Mouse (Mus musculus) brain, embryonic 14.5 days (tissue): Measurements from ENCODE around the gene Pigm. TPM values are rescaled to one million over a fixed set of nuclear protein-coding genes. Genes with fewer than 3 reads are reported as not detected.

Source experiments
- DNase-seq: peaks from one replicate; pipeline ENCODE4 v3.0.0-alpha.2; 2011; ENCODE audit warnings: low read depth
- CTCF ChIP-seq: fragments of 200-500 bp; IDR thresholded peaks from 2 replicates; pipeline ENCODE4 v1.5.1; 2012; ENCODE audit warnings: inconsistent platforms, mild to moderate bottlenecking, moderate library complexity, borderline replicate concordance; ENCODE audit not compliant: insufficient read depth, insufficient read length; ENCODE audit errors: extremely low read depth
- POLR2A ChIP-seq: fragments of 200-500 bp; IDR thresholded peaks from 2 replicates; pipeline ENCODE4 v1.6.1; 2012; ENCODE audit warnings: mild to moderate bottlenecking, inconsistent platforms, borderline replicate concordance; ENCODE audit not compliant: poor library complexity, insufficient read depth, insufficient read length, severe bottlenecking; ENCODE audit errors: extremely low read depth
- polyA plus RNA-seq: library from polyadenylated mRNA; depleted of rRNA; stranded (reverse); fragments of >200 nt; gene quantifications from 2 replicates; pipeline ENCODE4 v1.2.3, GENCODE M21; 2012; rRNA removed

The Pigm gene
- 9.4 and 9.8 TPM in 2 replicates for polyA plus RNA-seq

- TF ChIP-seq POLR2A (no peak; the same call in 1 of the 2 replicates), CTCF (no peak)
- peak; percentile 99 for DNase-seq
These were observed at the start of gene Pigm for GRCm38 (mm10) chr1:172376198-172376667. TSS of gene Pigm (plus strand) at chr1:172376546.

- DNase-seq = no peak
- no peak for TF ChIP-seq POLR2A
- TF ChIP-seq CTCF = peak; percentile 38; the same call in 1 of the 2 replicates
These were observed 49.7 kb upstream of the Pigm start for GRCm38 (mm10) chr1:172326684-172327083.

GRCm38 (mm10) chr1:172327206-172328001 is 48.9 kb upstream of the Pigm start:
- TF ChIP-seq POLR2A (no peak), CTCF (no peak)
- no peak for DNase-seq

- TF ChIP-seq POLR2A = no peak
- no peak for TF ChIP-seq CTCF
- no peak for DNase-seq
These were observed 48.3 kb upstream of the Pigm start for GRCm38 (mm10) chr1:172328041-172328440.

- TF ChIP-seq POLR2A = no peak
- TF ChIP-seq CTCF = no peak
- no peak for DNase-seq
These were observed 47.9 kb upstream of the Pigm start for GRCm38 (mm10) chr1:172328461-172328860.

GRCm38 (mm10) chr1:172329131-172329530 is 47.2 kb upstream of the Pigm start, which contains the start of gene Kcnj9:
TSS of gene Kcnj9 (minus strand) at chr1:172329318.
- DNase-seq = peak; percentile 93
- TF ChIP-seq CTCF = no peak
- TF ChIP-seq POLR2A = no peak

GRCm38 (mm10) chr1:172329616-172330015 is 46.7 kb upstream of the Pigm start:
- TF ChIP-seq POLR2A = no peak
- no peak for TF ChIP-seq CTCF
- no peak for DNase-seq

GRCm38 (mm10) chr1:172331422-172331947 is 44.9 kb upstream of the Pigm start:
- TF ChIP-seq CTCF (no peak), POLR2A (no peak)
- DNase-seq = no peak

- TF ChIP-seq POLR2A (no peak), CTCF (no peak)
These were observed 43.4 kb upstream of the Pigm start for GRCm38 (mm10) chr1:172332925-172333324.

GRCm38 (mm10) chr1:172333512-172333911 is 42.8 kb upstream of the Pigm start:
- no peak for DNase-seq
- TF ChIP-seq CTCF (peak; percentile 55), POLR2A (no peak)

More at GRCm38 (mm10) chr1:172332925-172333324, 43.4 kb upstream of the Pigm start:
- DNase-seq = no peak

- TF ChIP-seq CTCF = no peak
- TF ChIP-seq POLR2A = no peak
These were observed 40.5 kb upstream of the Pigm start for GRCm38 (mm10) chr1:172335804-172336203.

GRCm38 (mm10) chr1:172337411-172338185 is 38.7 kb upstream of the Pigm start:
- DNase-seq = no peak
- TF ChIP-seq CTCF (no peak), POLR2A (no peak)

More at GRCm38 (mm10) chr1:172335804-172336203, 40.5 kb upstream of the Pigm start:
- DNase-seq = no peak
